Mouse (Mus musculus): ENCODE measurements around the gene Tesk2. TPM values are rescaled to one million over a fixed set of nuclear protein-coding genes. Genes with fewer than 3 reads are reported as not detected.
A peak's percentile ranks its signal among the peaks of the same experiment; 100 is the strongest.
"Not testable (repeated sequence)": the region's sequence is repeated elsewhere in the genome, so short reads cannot be mapped to it uniquely, and the experiment has no call there.

The Tesk2 gene
- total and polyA plus RNA-seq, 3 experiments: 3.5 to 7.0 (median 5.8) TPM

- H3K4me3 ChIP-seq (replicated peaks in 1 of 3; ENCODE audit: low read depth in 2 of 3, low read length in 2 of 3, poor library complexity in 1 of 3); H3K27ac ChIP-seq (ENCODE audit: insufficient read depth, low read depth); H3K79me2 ChIP-seq (replicated peaks; ENCODE audit: control insufficient read depth, extremely low read depth, insufficient read depth, poor library complexity, severe bottlenecking); in situ Hi-C loops (cut with MboI; ENCODE audit: low pct_ligation_motif_present, low pct_unique_long_range_greater_than_20kb, low sequenced_read_pairs); H3K9me3 ChIP-seq (replicated peaks; ENCODE audit: low read length); H3K9ac ChIP-seq (ENCODE audit: insufficient read depth, low read depth); H3K4me2 ChIP-seq (ENCODE audit: insufficient read depth, low read depth, poor library complexity, severe bottlenecking); H3K27me3 ChIP-seq (replicated peaks); dilution Hi-C loops (cut with MboI; ENCODE audit: extremely low pct_ligation_motif_present, extremely low pct_unique_long_range_greater_than_20kb, low sequenced_read_pairs); DNase-seq (ENCODE audit: extremely low read depth); H3K36me3 ChIP-seq (replicated peaks in 1 of 2; ENCODE audit: control insufficient read depth in 1 of 2, insufficient read depth in 1 of 2, low read length in 1 of 2): not testable (repeated sequence)
- H3K4me1 ChIP-seq (ENCODE audit: control insufficient read depth in 1 of 2, insufficient read depth in 2 of 2): peaks cover 1 to 41% of the 10 kb centered on the region in 2 experiments; a peak in 3 of 4 replicates
- peak; percentile 62; the same call in 1 of the 2 replicates for TF ChIP-seq MAFK (IDR thresholded peaks at IDR 0.05; ENCODE audit: insufficient replicate concordance, low read length)
Observed at GRCm38 (mm10) chr4:116680521-116680920, 40.2 kb upstream of the Tesk2 start.

GRCm38 (mm10) chr4:116683957-116684356 is 36.8 kb upstream of the Tesk2 start:
- H3K4me3 ChIP-seq (replicated peaks in 1 of 3; ENCODE audit: low read depth in 2 of 3, low read length in 2 of 3, poor library complexity in 1 of 3): no peak overlapping the region
- H3K27me3 ChIP-seq (replicated peaks): no peaks in the 10 kb centered on the region
- in situ Hi-C loops (cut with MboI; ENCODE audit: low pct_ligation_motif_present, low pct_unique_long_range_greater_than_20kb, low sequenced_read_pairs) (no loop called here), dilution Hi-C loops (cut with MboI; ENCODE audit: extremely low pct_ligation_motif_present, extremely low pct_unique_long_range_greater_than_20kb, low sequenced_read_pairs) (no loop called here)
- peaks cover 36% of the 10 kb centered on the region for H3K79me2 ChIP-seq (replicated peaks; ENCODE audit: control insufficient read depth, extremely low read depth, insufficient read depth, poor library complexity, severe bottlenecking)
- H3K27ac ChIP-seq (ENCODE audit: insufficient read depth, low read depth): no peak overlapping the region
- TF ChIP-seq E2F4 (IDR thresholded peaks at IDR 0.05; ENCODE audit: insufficient replicate concordance, low read depth, low read length): no peak
- TF ChIP-seq MAFK (IDR thresholded peaks at IDR 0.05; ENCODE audit: insufficient replicate concordance, low read length): no peak
- no peak for TF ChIP-seq ZC3H11A (IDR thresholded peaks at IDR 0.05; ENCODE audit: low read depth, low read length)
- no peak for TF ChIP-seq IRF4 (IDR thresholded peaks at IDR 0.05; ENCODE audit: low read depth, low read length)
- TF ChIP-seq MYC (IDR thresholded peaks at IDR 0.05; ENCODE audit: low read depth, low read length): no peak
- TF ChIP-seq SMC3 (IDR thresholded peaks at IDR 0.05; ENCODE audit: low read depth, low read length): no peak
- TF ChIP-seq ZKSCAN1 (IDR thresholded peaks at IDR 0.05; ENCODE audit: borderline replicate concordance, low read depth, low read length): no peak
- no peak for TF ChIP-seq EP300 (IDR thresholded peaks at IDR 0.05; ENCODE audit: low read length)
- no peak for TF ChIP-seq JUN (IDR thresholded peaks at IDR 0.05; ENCODE audit: insufficient read depth, low read depth, low read length)
- no peak for TF ChIP-seq TBP (conservative IDR thresholded peaks at IDR 0.05; ENCODE audit: low read depth, low read length)
- TF ChIP-seq MAX (IDR thresholded peaks at IDR 0.05; ENCODE audit: low read length): no peak
- no peak for TF ChIP-seq MEF2A (IDR thresholded peaks at IDR 0.05; ENCODE audit: borderline replicate concordance, low read depth, low read length)
- no peak for TF ChIP-seq NELFE (IDR thresholded peaks at IDR 0.05; ENCODE audit: low read depth, low read length)
- no peak overlapping the region for H3K9ac ChIP-seq (ENCODE audit: insufficient read depth, low read depth)
- no peak overlapping the region for H3K4me2 ChIP-seq (ENCODE audit: insufficient read depth, low read depth, poor library complexity, severe bottlenecking)
- H3K9me3 ChIP-seq (replicated peaks; ENCODE audit: low read length): no peaks in the 10 kb centered on the region
- peaks cover 0 to 36% of the 10 kb centered on the region in 2 experiments; a peak in 2 of 4 replicates for H3K4me1 ChIP-seq (ENCODE audit: control insufficient read depth in 1 of 2, insufficient read depth in 2 of 2)
- DNase-seq (ENCODE audit: extremely low read depth): no peak
- peaks cover 8 to 20% of the 10 kb centered on the region in 2 experiments for H3K36me3 ChIP-seq (replicated peaks in 1 of 2; ENCODE audit: control insufficient read depth in 1 of 2, insufficient read depth in 1 of 2, low read length in 1 of 2)

GRCm38 (mm10) chr4:116684665-116685064 is 36.1 kb upstream of the Tesk2 start:
- H3K4me1 ChIP-seq (ENCODE audit: control insufficient read depth in 1 of 2, insufficient read depth in 2 of 2): peaks cover 4 to 43% of the 10 kb centered on the region in 2 experiments; a peak in 2 of 4 replicates
- no peak for TF ChIP-seq USF1 (IDR thresholded peaks at IDR 0.05; ENCODE audit: low read depth, low read length)
- no peak for TF ChIP-seq POLR2A (IDR thresholded peaks at IDR 0.05; ENCODE audit: low read depth, low read length)
- TF ChIP-seq ETS1 (conservative IDR thresholded peaks at IDR 0.05; ENCODE audit: low read depth, low read length): no peak
- TF ChIP-seq KAT2A (IDR thresholded peaks at IDR 0.05; ENCODE audit: insufficient replicate concordance, low read length): no peak
- H3K79me2 ChIP-seq (replicated peaks; ENCODE audit: control insufficient read depth, extremely low read depth, insufficient read depth, poor library complexity, severe bottlenecking): peaks cover 43% of the 10 kb centered on the region
- peak overlapping the region; percentile 77 for H3K9ac ChIP-seq (ENCODE audit: insufficient read depth, low read depth)
- in situ Hi-C loops (cut with MboI; ENCODE audit: low pct_ligation_motif_present, low pct_unique_long_range_greater_than_20kb, low sequenced_read_pairs) (no loop called here), dilution Hi-C loops (cut with MboI; ENCODE audit: extremely low pct_ligation_motif_present, extremely low pct_unique_long_range_greater_than_20kb, low sequenced_read_pairs) (no loop called here)
- peaks cover 15 to 27% of the 10 kb centered on the region in 2 experiments for H3K36me3 ChIP-seq (replicated peaks in 1 of 2; ENCODE audit: control insufficient read depth in 1 of 2, insufficient read depth in 1 of 2, low read length in 1 of 2)
- no peaks in the 10 kb centered on the region for H3K27me3 ChIP-seq (replicated peaks)
- peak overlapping the region; percentile 89; the same call in 1 of the 2 replicates for H3K27ac ChIP-seq (ENCODE audit: insufficient read depth, low read depth)
- H3K9me3 ChIP-seq (replicated peaks; ENCODE audit: low read length): no peaks in the 10 kb centered on the region
- peak overlapping the region; percentile 35 for H3K4me2 ChIP-seq (ENCODE audit: insufficient read depth, low read depth, poor library complexity, severe bottlenecking)
- no peak for DNase-seq (ENCODE audit: extremely low read depth)
- H3K4me3 ChIP-seq (replicated peaks in 1 of 3; ENCODE audit: low read depth in 2 of 3, low read length in 2 of 3, poor library complexity in 1 of 3): peak overlapping the region in 1 of 3 experiments; percentile 75
